Mouse (Mus musculus): ENCODE results near the gene Slc3a2.

- peak; percentile 24 for TF ChIP-seq CTCF (IDR thresholded peaks at IDR 0.05; ENCODE audit: low read depth)
- no peak for TF ChIP-seq EP300 (IDR thresholded peaks at IDR 0.05; ENCODE audit: low read depth)
Observed at GRCm38 (mm10) chr19:8695330-8695729, 27.8 kb downstream of the Slc3a2 start.
